Mouse (Mus musculus) thymus, postnatal 36 days (tissue): ENCODE data around the gene Nkx2-4.

Experiments
- DNase-seq, 2 experiments: peaks; one replicate each; pipeline ENCODE4 v3.0.0; 2022; ENCODE audit warnings: mixed read lengths in 2 of 2

Gene Nkx2-4

DNA sequence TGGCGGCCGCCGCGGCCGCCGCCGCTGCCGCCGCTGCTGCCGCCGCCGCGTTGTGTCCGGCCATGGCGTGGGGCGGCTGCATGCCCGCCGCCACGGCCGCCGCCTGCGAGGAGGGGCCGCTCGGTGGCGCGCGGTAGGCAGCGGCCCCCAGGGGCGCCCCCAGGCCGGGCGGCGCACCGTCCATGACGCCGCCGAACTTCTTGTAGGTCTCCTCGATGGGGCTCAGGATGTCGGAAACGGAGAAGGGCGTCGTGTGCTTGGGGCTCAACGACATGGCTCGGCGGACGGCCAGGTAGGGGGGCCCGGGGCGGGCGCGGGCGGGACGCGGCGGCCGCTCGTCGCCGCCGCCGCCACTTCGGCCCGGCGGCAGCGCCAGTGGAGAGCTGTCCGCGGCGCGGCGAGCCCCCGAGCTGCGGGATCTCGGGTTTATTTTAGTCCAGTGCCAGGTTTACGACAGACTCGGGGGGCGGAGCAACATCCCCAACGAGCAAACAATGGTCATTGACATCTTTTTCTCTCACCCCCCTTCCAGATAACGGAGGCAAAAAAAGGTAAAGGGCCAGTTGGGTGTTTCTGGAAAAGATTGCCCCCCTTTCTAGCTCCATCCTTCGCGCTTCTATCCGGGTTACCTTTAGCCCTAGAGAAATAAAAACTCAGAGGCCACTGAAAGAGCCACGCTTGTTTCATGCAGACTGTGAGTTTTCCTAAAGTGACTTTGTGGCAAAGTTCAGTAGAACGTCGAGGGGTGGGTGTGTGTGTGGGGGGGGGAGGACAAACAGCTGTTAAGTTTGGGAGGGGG is at the start of gene Nkx2-4:
Gene Nkx2-4, minus strand, starts transcription at position 374 of the 799 bp plus-strand sequence.
- peak; percentile 4 to 9 for DNase-seq

- peak; percentile 37 to 76 for DNase-seq
These were observed 42.1 kb upstream of the Nkx2-4 start for GRCm38 (mm10) chr2:147127366-147127765.

DNA sequence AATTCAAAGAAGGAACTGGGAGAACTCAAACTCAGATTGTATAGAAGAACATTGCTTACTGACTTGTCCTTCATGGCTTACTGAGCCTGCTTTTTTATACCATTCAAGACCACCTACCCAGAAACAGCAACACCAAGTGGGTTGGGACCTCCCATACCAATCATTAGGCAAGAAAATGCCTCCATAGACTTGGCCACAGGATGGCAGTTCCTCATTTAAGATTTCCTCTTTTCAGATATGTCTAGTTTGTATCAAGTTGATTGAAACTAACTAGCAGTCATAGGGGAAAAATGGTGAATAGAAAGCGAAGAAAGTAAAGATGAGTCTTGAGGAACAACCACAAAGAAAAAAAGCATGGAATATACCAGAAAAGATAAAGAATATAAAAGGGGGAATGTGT is 34.5 kb upstream of the Nkx2-4 start:
- DNase-seq = no peak

- no peak for DNase-seq
These were observed 1.2 kb upstream of the Nkx2-4 start for GRCm38 (mm10) chr2:147086441-147086840.

GRCm38 (mm10) chr2:147085937-147086336 is 692 bp upstream of the Nkx2-4 start:
- no peak for DNase-seq

- DNase-seq = peak in 1 of 2 experiments; percentile 13
These were observed 726 bp downstream of the Nkx2-4 start for GRCm38 (mm10) chr2:147084366-147085071.

DNA sequence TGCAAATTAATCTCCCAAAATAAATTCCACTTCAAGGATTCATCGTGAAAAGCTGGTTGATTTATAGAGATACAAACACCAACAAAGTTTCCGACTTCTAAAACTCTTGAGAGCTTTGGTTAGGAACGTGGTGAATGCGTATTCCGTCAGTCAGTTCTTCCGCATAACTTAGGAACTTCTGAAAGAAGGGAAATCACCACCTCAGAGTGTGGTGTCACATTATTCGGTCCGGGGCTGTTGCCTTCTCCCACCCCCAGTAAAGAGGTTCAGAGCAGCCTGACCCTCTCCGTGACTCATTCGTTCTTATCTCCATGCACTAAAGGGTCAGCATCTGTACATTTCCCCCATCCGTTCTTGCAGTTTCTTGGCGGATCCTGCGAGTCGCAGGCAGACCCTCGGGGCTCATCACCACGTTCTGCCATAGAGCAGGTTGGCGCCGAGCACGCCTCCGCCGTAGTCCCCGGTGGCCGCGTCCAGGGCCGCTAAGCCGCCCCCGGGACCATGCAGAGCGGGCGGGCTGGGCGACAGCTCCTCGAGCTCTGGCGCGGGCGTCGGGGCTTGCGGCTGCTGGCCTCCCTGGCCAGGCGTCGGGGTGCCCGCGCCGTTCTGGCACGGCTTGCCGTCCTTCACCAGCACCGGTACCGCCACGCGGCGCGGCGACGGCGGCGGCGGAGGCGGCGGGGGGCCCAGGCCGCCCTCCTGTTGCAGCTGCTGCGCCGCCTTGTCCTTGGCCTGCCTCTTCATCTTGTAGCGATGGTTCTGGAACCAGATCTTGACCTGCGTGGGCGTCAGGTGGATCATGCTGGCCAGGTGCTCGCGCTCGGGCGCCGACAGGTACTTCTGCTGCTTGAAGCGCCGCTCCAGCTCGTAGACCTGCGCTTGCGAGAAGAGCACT is 1.5 kb downstream of the Nkx2-4 start:
- peak; percentile 23 to 27 for DNase-seq

DNA sequence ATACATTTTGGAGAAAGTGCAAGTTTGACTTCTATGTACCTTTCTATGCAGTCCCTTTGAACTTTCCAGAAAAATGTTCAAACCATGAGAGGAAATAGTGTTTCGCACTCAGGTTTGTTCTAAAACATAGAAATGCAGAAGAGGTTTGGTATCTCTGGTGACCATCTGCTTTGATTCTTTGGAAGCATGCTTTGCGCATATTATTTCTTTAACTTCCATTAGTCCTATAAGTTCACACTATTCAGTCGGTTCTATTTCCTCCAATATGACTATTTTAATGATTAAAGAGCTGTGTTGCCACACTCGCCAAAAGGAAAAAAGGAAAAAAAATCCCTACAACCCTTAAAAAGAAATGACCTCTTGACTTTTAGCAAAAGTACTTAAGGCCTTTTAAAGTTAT is 2.9 kb downstream of the Nkx2-4 start:
- no peak for DNase-seq

DNA sequence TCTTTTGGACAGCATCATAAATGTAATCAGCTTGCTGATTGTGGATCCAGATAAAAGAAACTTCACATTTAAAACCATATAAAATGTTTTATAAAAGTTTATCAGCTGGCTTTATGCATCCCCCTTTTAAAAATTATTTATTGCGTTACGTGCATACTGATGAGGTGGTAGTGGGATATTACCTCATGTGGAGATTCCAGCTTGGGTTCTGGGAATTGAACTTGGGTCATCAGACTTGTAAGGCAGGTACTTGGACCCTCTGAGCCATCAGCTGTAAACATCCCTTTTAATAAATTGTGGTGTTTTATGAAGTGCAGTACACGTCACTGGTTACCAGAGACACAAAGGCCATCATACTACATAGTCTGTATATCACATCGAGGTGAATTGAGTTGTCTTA is 10.8 kb downstream of the Nkx2-4 start:
- no peak for DNase-seq

DNA sequence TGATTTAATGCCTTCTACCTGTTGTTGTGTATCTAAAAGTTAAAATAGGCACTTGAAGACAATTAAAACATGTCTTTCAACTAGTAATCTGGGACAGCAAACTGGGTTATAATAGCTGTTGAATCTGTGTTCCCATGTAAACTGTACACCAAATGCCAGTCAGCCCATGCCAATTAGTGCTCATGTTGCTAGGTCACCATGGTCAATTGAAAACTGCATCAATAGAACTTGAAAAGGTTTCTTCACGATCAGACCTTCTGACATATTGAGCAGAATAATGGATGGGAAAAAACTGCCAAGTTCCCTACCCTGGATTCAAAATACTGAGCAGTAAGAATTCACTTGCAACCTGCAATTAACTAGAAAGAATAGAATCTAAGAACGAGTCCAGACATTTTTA is 11.3 kb downstream of the Nkx2-4 start:
- no peak for DNase-seq

DNA sequence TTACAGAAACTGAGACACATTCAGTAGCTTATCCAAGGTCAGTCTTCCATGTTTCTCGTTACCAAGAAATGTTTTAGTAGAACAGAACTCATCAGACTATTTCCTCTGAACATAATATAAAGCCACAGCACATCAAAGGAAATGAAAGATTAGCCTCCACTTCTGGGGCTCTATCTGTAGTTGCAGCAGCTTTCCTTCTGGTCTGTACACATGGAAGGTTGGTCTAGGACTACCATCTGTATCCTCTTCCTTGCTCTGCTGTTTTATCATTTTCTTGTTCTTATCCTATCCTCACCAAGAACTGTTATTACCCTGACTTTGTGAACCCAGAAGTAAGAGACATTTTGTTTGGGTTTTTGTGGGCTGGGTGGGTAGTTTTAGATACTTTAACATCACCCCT is 14.9 kb downstream of the Nkx2-4 start:
- no peak for DNase-seq

GRCm38 (mm10) chr2:147069077-147069476 is 16.2 kb downstream of the Nkx2-4 start:
- DNase-seq = no peak

GRCm38 (mm10) chr2:147067480-147068246 is 17.6 kb downstream of the Nkx2-4 start:
- no peak for DNase-seq

GRCm38 (mm10) chr2:147053229-147053892 is 31.9 kb downstream of the Nkx2-4 start:
- DNase-seq = no peak

GRCm38 (mm10) chr2:147047051-147047450 is 38.2 kb downstream of the Nkx2-4 start:
- no peak for DNase-seq

DNA sequence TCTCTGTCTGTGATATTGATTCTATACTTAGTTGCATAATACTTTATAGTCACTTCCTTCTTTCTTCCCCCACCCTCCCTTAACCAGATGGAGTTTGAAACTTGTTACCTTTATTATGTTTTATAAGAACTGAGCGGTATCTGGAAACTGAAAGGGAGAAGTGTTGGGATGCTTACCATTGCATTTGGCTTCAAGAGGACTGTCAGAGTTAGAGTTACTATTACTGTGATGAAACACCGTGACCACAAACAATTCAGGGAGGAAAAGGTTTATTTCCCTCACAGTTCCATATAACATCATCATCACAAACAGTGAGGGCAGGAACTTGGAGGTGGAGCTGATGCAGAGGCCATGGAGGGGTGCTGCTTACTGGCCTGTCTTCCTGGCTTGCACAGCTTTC is 49.4 kb downstream of the Nkx2-4 start:
- no peak for DNase-seq
